Mouse (Mus musculus) bone marrow macrophage, adult 2 months (primary cell): ENCODE data around the gene Polr3g. TPM values are rescaled to one million over a fixed set of nuclear protein-coding genes. Genes with fewer than 3 reads are reported as not detected.

ENCODE experiments used
- H3K27ac ChIP-seq: 2 replicates; pipeline ENCODE4 v1.5.1; 2012; ENCODE audit warnings: low read depth, low read length; ENCODE audit not compliant: insufficient read depth
- H3K4me1 ChIP-seq: 2 replicates; pipeline ENCODE4 v1.6.1; 2012; ENCODE audit warnings: low read length; ENCODE audit not compliant: control insufficient read depth, insufficient read depth
- H3K4me3 ChIP-seq: 2 replicates; pipeline ENCODE4 v1.5.1; 2012; ENCODE audit warnings: mild to moderate bottlenecking, low read length, moderate library complexity; ENCODE audit not compliant: insufficient read depth
- CTCF ChIP-seq: IDR thresholded peaks from 2 replicates; pipeline ENCODE4 v1.5.1; 2012; ENCODE audit warnings: low read depth, mild to moderate bottlenecking, low read length, moderate library complexity
- POLR2A ChIP-seq: IDR thresholded peaks from 2 replicates; pipeline ENCODE4 v1.6.1; 2012; ENCODE audit warnings: mild to moderate bottlenecking, low read depth, low read length, borderline replicate concordance
- polyA plus RNA-seq: library from polyadenylated mRNA; stranded (reverse); fragments of >200 nt; gene quantifications from 2 replicates; pipeline ENCODE4 v1.2.4, GENCODE M21; 2012; ENCODE audit not compliant: missing spikeins, insufficient read depth, insufficient read length

The Polr3g gene
- 3.2 and 3.6 TPM in 2 replicates for polyA plus RNA-seq

GRCm38 (mm10) chr13:81710775-81711545 is at the start of gene Polr3g, which contains the start of gene Mblac2:
Polr3g (minus strand) TSS chr13:81711013.
Mblac2 (plus strand) TSS chr13:81711341.
- TF ChIP-seq CTCF (no peak), POLR2A (no peak; the same call in 1 of the 2 replicates)
- Histone ChIP-seq H3K27ac (peak within 1 kb of the TSS; percentile 61), H3K4me1 (peaks cover 11% of the 10 kb centered on the region)

GRCm38 (mm10) chr13:81760379-81760778 is 49.6 kb upstream of the Polr3g start:
- no peak overlapping the region for H3K27ac ChIP-seq
- TF ChIP-seq POLR2A: no peak
- TF ChIP-seq CTCF: no peak
- no peak overlapping the region for H3K4me3 ChIP-seq
- no peaks in the 10 kb centered on the region for H3K4me1 ChIP-seq

More at GRCm38 (mm10) chr13:81710775-81711545, at the start of gene Polr3g, which contains the start of gene Mblac2:
- H3K4me3 ChIP-seq: peak within 1 kb of the TSS; percentile 62

DNA sequence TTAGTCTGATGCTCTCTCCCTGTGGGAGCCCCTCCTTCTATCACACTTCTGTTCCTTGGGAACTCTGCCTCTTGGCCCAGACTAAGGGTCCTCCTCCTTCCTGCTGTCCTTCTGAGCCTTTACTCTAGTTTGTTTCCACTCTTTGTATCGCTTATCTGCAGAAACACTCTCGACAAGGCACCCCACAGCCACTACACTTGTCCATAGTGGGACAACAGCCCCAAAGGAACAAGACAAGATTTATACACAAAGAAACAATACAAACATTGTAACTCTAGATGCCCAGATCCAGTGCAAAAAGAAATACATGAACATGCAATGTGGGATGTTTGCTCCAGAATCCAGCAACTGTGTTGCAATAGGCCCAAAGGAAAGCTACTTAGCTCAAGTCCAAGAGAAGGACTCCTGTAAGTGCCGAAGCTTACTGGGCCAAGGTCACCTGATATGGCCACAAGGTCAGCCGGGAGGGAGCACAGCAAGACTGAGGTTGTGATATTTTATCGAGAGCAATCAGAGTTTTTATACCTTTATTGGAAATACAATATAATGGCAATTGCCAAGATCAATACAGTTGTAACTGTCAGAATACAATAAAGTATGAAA is 46.3 kb upstream of the Polr3g start:
- TF ChIP-seq POLR2A: no peak
- no peak for TF ChIP-seq CTCF
- Histone ChIP-seq H3K4me1 (no peaks in the 10 kb centered on the region), H3K4me3 (no peak overlapping the region), H3K27ac (no peak overlapping the region)

- no peak overlapping the region for H3K27ac ChIP-seq
- H3K4me3 ChIP-seq: no peak overlapping the region
- H3K4me1 ChIP-seq: no peaks in the 10 kb centered on the region
- TF ChIP-seq POLR2A (no peak), CTCF (no peak)
Measured at GRCm38 (mm10) chr13:81755324-81755723, 44.5 kb upstream of the Polr3g start.

DNA sequence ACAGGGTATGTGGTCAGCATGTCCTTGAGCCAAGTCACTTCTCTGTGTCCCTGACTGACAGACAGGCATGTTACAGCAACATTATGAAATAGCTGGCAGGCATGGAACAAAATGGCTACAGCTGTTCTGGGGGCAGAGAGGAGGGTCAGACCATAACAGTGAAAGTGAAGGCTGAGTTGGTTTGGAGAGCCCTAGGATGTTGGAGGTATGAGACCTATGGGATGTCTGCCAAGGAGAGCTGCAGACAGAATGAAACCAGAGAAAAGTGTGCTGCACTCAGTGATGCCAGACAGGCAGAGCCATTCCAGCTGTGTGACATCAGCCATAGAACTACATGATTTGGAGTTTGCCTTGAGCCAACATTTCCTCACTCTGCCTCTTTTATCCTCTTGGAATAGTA is 44.1 kb upstream of the Polr3g start:
- H3K4me1 ChIP-seq: no peaks in the 10 kb centered on the region

DNA sequence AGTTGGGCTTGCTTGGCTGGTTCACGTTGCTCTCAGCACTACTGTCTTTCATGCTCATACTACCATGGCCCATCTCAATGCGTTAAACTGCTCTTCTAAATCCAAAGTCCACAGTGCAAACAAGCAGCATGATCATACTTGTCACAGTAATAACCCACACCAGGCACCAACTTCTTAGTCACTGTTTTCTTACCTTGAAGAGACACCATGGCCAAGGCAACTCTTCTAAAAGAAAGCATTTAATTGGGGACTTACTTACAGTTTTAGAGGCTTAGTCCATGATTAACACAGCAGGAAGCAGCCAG is 33.2 kb upstream of the Polr3g start:
- no peak overlapping the region for H3K4me3 ChIP-seq
- H3K4me1 ChIP-seq: peaks cover 19% of the 10 kb centered on the region
- H3K27ac ChIP-seq: no peak overlapping the region
- TF ChIP-seq CTCF (no peak), POLR2A (no peak)

More for the DNA sequence above, 44.1 kb upstream of the Polr3g start:
- H3K27ac ChIP-seq: no peak overlapping the region
- no peak overlapping the region for H3K4me3 ChIP-seq
- TF ChIP-seq POLR2A: no peak
- no peak for TF ChIP-seq CTCF

DNA sequence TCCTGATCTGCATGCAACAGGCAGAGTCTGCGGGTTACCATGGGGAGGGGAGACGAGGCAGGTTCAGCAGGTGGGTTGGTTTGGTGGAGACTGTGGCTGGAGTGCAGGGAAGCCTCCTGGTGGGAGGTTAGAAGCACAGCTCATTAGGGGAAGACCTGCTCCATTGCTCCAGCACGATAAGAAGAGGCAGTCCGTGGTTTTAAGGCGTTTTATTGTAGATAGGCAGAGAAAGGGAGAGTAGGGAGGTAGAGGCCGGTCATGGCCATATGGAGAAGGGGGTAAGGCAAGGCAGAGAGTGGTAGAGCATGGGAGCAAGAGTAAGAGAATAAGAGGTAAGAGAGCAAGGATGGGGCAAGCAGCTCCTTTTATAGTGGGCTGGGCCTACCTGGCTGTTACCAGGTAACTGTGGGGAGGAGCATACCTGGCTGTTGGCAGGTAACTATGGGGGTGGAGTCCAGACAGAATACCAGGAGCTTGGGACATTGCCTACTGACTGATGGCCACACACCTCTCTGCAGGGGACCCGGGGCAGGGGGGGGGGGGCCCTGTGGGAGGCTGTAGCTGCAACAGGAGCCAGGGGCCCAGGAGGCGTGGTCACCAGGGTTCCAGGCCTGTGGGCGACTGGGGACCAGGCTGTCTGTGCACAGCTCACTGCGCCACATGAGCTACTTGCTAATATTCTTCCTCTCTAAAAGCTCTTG is 32.7 kb upstream of the Polr3g start:
- Histone ChIP-seq H3K27ac (no peak overlapping the region), H3K4me1 (peaks cover 19% of the 10 kb centered on the region), H3K4me3 (no peak overlapping the region)
- TF ChIP-seq CTCF (no peak), POLR2A (no peak)

DNA sequence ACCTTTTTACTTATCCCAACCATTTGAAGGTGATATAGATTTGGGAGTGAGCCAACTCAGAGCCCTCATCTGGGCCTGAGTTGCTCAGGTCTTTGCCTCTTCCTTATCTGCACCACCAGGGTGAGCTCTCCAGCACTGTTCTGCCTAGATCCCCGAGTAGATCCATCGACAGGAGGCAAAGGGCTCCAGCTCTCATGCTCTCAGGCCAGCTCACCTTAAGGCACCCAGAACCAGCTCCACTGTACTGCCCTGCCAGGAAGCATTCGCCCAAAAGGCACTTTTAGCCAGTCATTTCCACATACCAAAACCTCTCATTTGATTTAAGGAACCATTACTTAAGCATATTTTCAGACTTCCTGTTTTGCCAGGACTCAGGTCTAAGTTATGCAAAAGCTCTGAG is 30.1 kb upstream of the Polr3g start:
- H3K4me1 ChIP-seq: peaks cover 19% of the 10 kb centered on the region

DNA sequence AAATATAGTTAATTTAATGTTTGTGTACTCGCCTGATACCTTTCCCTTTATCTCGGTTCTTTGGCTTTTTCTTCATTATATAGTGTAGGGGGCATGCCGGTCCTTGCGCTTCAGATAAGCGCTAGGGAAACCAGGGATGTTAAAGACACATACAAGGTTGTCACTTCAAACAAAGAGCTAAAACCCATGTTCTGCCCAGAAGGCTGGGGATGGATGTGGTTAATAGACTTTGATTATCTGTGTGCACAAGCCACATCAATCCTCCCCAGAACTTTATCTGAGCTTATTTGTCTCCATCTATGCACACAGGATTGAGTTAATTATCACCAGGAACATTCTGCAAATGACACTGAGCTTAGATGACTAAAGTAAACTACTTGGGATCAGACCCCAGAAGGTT is 25.8 kb upstream of the Polr3g start:
- no peak overlapping the region for H3K27ac ChIP-seq
- no peak overlapping the region for H3K4me3 ChIP-seq
- TF ChIP-seq POLR2A (no peak), CTCF (no peak)
- H3K4me1 ChIP-seq: peaks cover 9% of the 10 kb centered on the region

More for the DNA sequence above, 30.1 kb upstream of the Polr3g start:
- Histone ChIP-seq H3K27ac (peak overlapping the region; percentile 87), H3K4me3 (no peak overlapping the region)
- TF ChIP-seq CTCF: no peak
- TF ChIP-seq POLR2A: no peak
